Mouse (Mus musculus) myocyte (in vitro differentiated cells): ENCODE measurements around the gene Efcab9.

Experiments
- E2F4 ChIP-seq: IDR thresholded peaks from one replicate; pipeline ENCODE4 v1.6.1; 2011; ENCODE audit warnings: mild to moderate bottlenecking, control low read depth, moderate library complexity; ENCODE audit not compliant: insufficient read depth
- MAX ChIP-seq: IDR thresholded peaks from one replicate; pipeline ENCODE4 v1.6.1; 2011; ENCODE audit warnings: low read depth, mild to moderate bottlenecking, control low read depth
- MYOD1 ChIP-seq, 3 experiments: IDR thresholded peaks; one replicate each; pipeline ENCODE4 v1.6.1; 2011; ENCODE audit warnings: control low read depth in 2 of 3, low read depth in 2 of 3, mild to moderate bottlenecking in 2 of 3, moderate library complexity in 1 of 3; ENCODE audit not compliant: insufficient read length in 2 of 3, control insufficient read depth in 1 of 3
- POLR2A ChIP-seq: IDR thresholded peaks from one replicate; pipeline ENCODE4 v1.6.1; 2011; ENCODE audit warnings: low read depth, mild to moderate bottlenecking, control low read depth, moderate library complexity; ENCODE audit not compliant: insufficient read length
- POLR2AphosphoS2 ChIP-seq: IDR thresholded peaks from one replicate; pipeline ENCODE4 v1.6.1; 2011; ENCODE audit warnings: low read depth, control low read depth; ENCODE audit not compliant: insufficient read length
- TCF12 ChIP-seq: IDR thresholded peaks from one replicate; pipeline ENCODE4 v1.6.1; 2011; ENCODE audit warnings: mild to moderate bottlenecking, control low read depth; ENCODE audit not compliant: poor library complexity, insufficient read depth, severe bottlenecking
- TCF3 ChIP-seq: IDR thresholded peaks from one replicate; pipeline ENCODE4 v1.6.1; 2011; ENCODE audit warnings: low read depth, control low read depth; ENCODE audit not compliant: insufficient read length
- USF1 ChIP-seq: IDR thresholded peaks from one replicate; pipeline ENCODE4 v1.6.1; 2011; ENCODE audit warnings: low read depth, mild to moderate bottlenecking, control low read depth, moderate library complexity

- TF ChIP-seq MAX (no peak), POLR2AphosphoS2 (no peak), POLR2A (no peak), USF1 (no peak), TCF12 (no peak), E2F4 (no peak), MYOD1 (IDR thresholded peaks at IDR 0.05; ENCODE audit: control insufficient read depth in 1 of 3, insufficient read length in 2 of 3, low read depth in 2 of 3) (no peak), TCF3 (no peak)
These were observed 11.0 kb upstream of the Efcab9 start for GRCm38 (mm10) chr11:32542687-32543411.
